Mouse (Mus musculus) left cerebral cortex, postnatal 4 days (tissue): Measurements from ENCODE around the gene Abca1. TPM values are rescaled to one million over a fixed set of nuclear protein-coding genes. Genes with fewer than 3 reads are reported as not detected.
A peak's percentile ranks its signal among the peaks of the same experiment; 100 is the strongest.

Source experiments
- DNase-seq: peaks from one replicate; pipeline ENCODE4 v3.0.0-alpha.2; 2022
- intact Hi-C: fragments of 180-260 bp; cut with DNase I; formaldehyde crosslinking; loops from one replicate; pipeline ENCODE4 v1.15.1; 2025
- total RNA-seq, 2 experiments: library from RNA; stranded (reverse); gene quantifications; 2 replicates each; pipeline ENCODE4 v1.2.3; 2021

The Abca1 gene
- 10 to 100 TPM; 34.3 to 34.8 TPM for total RNA-seq

DNA sequence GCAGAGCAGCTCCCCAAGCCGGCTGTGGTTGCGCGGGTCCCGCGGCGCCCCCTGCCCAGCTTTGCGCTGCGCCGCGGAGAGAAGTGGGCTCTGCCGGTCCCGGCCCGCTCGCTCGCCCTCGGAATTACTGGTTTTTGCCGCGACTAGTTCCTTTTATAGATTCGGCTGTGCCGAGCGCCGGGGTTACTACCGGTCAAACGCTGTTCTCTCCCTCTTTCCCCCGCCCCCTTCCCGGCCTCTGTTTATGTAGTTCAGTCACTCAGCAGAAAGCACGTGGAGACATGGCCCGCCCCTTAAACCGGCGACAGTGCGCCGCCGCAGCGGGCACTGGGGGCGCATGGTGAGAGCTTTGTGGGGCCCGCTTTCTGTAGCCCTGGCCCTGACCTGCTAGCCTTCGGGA, at the start of gene Abca1:
Gene Abca1, minus strand, starts transcription at position 129 of the 400 bp plus-strand sequence.
- intact Hi-C loops, result no loop called here
- DNase-seq, result peak; percentile 91

GRCm38 (mm10) chr4:53204482-53204881, 44.8 kb upstream of the Abca1 start:
- intact Hi-C loops, result no loop called here

DNA sequence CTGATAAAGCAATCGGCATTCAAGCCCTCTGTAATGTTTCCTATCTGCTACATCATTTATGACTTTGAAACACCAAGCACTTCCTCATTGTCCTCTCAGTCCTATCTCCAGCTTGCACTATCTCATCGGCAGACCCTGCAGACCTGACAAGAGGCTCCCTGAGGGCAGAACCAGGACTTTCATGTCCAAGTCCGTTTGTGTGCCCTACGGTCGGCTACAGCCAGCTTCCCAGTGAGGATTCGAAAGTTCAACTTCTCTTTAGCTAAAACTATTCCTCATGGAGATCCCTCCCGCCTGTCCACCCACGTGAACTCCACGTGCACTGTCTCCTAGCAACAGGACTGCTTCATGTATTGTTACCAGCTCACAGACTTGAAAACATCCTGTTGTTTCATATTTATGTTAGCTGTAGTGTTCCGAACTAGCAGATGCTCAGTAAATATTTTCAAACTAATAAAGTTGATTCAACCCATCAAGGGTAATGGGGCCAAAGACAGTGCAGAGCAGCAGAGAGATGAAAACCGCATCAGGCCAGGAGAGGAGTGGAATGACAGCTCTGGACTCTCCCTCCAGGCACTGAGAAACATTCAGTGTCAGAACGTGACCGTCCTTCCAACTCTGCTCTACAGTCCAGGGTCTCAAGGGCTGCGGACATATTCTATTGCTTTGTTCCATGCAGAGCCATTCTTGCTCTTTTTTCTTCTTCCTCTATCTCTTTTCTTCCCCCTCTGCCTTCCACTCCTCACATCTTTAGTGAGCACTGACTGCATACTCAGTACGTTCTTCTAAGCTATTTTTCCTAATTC, 44.1 kb upstream of the Abca1 start:
- intact Hi-C loops, result no loop called here
- no peak for DNase-seq

More at GRCm38 (mm10) chr4:53204482-53204881, 44.8 kb upstream of the Abca1 start:
- no peak for DNase-seq

- intact Hi-C loops, result no loop called here
- no peak for DNase-seq
These were observed 40.6 kb upstream of the Abca1 start for GRCm38 (mm10) chr4:53200276-53200675.

GRCm38 (mm10) chr4:53197842-53198241, 38.1 kb upstream of the Abca1 start:
- DNase-seq, result no peak
- intact Hi-C loops, result no loop called here

DNA sequence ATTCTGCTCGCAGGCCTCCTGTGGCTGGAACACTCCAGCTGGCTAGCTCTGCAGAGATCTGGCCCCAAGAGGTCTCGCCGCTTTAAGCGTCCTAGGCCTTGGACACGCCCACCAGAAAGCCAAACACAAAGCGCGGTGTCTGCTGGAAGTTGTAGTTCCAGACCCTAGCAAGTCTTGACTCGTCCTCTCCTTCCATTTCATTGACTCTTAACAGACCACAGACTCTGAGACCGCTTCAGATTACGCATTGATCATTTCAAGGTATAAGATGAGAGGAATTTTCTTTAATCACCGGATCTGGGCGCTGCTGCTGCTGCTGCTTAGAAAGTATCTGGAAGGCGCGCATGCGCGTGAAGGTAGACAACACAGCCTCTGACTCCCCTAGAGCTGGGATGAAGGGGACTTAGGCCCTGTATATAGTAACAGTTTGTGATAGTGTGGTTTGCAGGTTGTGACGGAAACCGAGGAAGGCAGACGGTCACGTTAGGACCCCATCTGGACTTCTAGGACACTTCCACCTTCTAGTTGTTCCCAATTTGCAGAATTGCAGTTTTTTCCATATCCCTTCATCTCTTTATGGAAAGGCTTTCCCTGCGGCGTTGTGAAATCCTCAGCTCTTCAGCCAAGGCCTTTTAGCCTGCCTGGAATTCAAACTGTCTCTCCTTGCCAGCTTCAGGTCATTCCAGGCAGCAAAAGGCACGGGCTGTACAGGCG, 36.5 kb upstream of the Abca1 start:
- peak; percentile 89 for DNase-seq
- intact Hi-C loops, result no loop called here

DNA sequence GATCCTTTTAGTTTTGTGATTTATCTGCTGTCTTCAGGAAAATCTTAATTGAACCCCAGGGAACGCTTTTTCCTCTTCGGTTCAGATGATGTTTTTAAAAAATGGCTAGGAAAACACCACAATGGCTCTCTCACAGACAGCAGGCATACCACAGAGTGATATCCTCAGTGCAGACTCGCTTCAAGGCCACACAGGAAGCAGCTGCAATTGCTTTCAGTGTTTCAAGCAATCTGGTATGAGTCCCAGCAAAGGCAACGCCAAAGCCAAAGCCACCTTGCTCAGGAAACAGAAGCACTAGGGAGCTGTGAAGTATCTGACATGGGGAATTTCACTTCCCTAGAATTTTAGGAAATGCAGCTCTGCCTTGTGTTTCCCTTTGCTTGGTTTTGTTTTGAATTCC, 27.4 kb upstream of the Abca1 start:
- intact Hi-C loops, result no loop called here
- no peak for DNase-seq

DNA sequence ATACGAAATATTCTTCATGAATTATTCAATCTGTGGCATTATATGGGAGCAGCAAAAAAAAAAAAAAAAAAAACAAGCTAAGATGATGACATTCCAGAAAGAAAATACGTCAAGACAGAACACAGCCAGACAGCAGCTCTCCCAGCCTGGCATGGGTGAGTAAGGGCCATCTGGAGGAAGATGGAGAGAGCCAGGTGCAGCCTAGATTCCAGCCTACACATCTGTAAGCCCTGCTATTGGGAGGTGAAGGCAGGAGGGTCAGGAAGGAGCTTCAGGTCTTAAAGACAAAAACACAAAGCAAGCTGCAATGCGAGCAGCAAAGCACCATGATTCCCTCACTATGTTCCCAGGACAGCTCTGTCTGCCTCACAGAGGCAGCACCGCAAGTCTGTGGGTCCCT, 26.9 kb upstream of the Abca1 start:
- intact Hi-C loops, result no loop called here
- no peak for DNase-seq

DNA sequence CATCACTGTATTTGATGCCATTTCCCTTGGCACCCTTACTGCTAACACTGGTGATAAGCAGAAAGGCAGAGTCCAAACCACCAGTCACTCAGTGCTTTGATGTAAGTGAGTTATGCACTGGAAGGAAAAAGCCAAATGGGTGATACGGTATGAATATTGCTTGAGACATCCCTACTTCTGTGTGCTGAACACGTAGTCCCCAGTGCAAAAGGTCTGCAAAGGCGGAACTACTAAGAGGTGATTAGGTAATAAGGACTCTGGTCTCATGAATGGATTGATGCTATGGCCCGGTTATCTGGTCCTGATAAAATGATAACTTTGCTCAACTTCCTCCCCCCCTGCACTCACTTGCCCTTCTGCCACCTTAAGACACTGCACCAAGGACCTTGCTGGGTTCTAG, 26.4 kb upstream of the Abca1 start:
- intact Hi-C loops, result no loop called here
- DNase-seq, result no peak

DNA sequence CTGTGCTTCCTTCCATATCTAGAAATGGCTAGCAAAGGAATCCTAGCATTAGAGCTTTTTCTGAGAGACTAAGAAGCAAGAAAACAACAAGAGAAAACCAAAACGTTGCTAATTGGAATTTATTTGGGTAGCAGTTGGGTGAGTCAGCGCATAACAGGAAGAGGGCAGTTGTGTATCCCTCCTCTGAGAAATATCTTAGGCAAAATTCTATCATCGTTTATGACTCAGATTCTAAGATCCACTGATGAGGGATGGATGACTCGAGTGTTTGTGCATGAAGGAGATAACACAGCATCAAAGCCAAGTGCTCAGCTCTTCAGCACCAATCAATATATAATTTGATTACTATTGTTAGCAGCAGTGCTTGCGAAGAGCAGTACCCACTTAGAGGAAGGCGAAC, 21.8 kb upstream of the Abca1 start:
- DNase-seq, result no peak
- intact Hi-C loops, result no loop called here

DNA sequence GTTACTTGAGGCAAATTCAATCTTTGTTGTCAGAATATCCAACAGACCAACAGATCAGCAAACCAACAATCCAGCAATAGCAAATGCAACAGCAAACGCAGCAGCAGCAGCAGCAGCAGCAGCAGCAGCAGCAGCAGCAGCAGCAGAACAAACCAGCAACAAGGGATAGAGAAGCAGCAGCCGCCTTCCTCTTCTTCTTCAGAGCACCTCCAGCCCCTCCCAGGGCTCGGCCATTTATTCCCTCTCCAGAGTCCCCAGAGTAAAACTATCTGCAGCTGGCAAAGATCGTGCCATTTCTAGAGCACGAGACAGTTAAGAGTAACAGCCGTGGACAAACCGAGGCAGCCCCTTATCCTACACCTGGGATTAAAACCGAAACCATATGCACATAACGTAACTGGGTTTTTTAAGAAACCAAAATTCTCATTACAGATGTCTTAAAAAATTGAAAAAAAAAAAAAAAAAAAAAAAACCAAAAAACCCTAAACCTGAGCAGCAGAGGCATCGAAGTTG, 19.7 kb upstream of the Abca1 start:
- no peak for DNase-seq
- intact Hi-C loops, result no loop called here

DNA sequence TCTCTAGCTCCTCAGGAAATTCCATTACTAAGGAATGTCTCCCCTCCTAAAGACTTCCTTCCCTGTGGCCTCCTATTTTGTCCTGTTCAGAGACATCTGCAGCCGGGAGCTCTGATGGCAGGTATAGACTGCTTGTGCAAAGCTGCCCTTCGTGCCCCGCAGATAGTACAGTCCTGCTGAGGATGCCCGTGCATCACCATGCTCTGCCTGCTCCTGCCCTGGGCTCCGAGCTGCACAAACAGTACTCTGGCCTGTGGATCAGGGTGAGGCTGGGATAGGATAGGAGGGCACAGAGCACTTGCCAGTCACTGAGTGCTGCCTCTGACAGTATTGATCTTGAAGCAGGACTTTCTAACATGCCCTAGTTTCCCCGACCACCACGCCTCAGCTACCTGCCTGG, 18.8 kb upstream of the Abca1 start:
- intact Hi-C loops, result no loop called here
- DNase-seq, result no peak

DNA sequence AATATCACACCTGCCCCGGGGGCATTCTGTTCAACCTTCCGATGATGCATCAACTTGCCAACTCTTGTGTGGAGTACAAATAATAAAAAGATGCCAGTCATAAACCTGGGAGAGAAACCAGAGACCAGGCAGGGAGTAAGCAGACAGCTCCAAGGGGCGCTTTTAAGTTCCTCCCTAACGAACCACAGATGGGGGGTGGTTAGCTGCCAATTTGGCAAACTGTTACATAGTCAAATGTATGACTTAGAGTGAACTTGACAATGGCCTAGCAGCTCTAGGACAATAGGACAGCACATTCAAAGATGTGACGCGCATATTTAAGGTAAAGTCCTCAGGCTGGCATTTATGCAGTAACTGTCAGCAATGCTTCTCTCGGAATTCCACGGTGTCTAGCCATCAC, 18.0 kb upstream of the Abca1 start:
- DNase-seq, result peak; percentile 60

GRCm38 (mm10) chr4:53174906-53175305, 15.2 kb upstream of the Abca1 start:
- intact Hi-C loops, result no loop called here
- no peak for DNase-seq

More for the DNA sequence above, 18.0 kb upstream of the Abca1 start:
- intact Hi-C loops, result no loop called here

DNA sequence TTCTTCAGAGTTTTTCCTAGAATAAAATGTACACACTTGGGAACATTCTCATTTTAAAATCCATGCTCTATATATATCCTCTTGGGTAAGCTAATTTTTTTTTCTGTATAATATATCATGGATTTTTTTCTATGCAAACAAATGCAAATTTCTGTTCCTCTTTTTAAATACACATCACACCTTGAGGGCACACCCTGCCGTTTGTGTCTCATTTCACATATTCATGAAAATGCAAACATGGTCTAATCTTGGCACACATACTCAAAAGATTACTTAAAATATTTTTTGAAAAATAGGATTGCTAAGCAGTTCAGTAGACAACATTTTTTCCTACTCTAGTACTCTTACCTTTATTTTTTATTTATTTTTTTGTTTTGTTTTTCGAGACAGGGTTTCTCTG, 10.7 kb upstream of the Abca1 start:
- DNase-seq, result no peak
- intact Hi-C loops, result no loop called here

DNA sequence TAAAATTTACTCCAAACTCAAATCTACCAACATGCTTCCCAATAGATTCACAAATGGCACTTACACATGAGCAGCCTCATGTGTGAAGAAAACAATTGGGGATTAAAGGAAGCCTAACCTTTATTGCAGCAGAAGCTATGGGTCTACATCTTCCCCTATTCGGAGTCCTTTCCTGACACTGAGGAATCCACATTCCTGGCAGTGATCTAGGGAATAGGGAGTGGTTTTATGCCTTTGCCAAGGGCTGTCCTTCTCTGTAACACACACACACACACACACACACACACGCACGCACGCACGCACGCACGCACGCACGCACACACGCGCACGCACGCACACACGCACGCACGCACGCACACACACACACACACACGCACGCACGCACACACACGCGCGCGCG, 5.5 kb upstream of the Abca1 start:
- DNase-seq, result no peak
- intact Hi-C loops, result no loop called here

DNA sequence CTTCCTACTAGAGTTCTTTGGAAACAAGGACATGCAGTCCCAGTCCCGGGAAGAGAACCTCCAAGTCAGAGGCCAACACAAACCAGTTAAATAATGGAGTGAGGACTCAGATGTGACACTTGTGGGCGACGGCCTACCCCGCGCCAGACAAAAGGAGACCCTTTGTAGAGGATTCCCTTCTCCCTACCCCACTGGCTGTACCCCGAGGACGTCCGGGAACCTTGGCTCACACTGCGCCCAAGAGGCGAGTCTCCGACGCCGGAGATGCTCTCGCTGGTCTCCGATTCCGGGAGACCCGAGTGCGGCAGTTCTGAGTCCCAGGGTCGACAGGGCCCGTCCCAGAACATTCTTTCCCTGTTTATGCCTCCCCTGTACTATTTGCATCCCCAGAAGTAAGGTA, 519 bp downstream of the Abca1 start:
- intact Hi-C loops, result no loop called here
- peak; percentile 22 for DNase-seq

- intact Hi-C loops, result no loop called here
These were observed 1.1 kb downstream of the Abca1 start for GRCm38 (mm10) chr4:53158634-53159033.

GRCm38 (mm10) chr4:53155471-53155870, 4.2 kb downstream of the Abca1 start:
- intact Hi-C loops, result no loop called here

More at GRCm38 (mm10) chr4:53158634-53159033, 1.1 kb downstream of the Abca1 start:
- DNase-seq, result peak; percentile 71

DNA sequence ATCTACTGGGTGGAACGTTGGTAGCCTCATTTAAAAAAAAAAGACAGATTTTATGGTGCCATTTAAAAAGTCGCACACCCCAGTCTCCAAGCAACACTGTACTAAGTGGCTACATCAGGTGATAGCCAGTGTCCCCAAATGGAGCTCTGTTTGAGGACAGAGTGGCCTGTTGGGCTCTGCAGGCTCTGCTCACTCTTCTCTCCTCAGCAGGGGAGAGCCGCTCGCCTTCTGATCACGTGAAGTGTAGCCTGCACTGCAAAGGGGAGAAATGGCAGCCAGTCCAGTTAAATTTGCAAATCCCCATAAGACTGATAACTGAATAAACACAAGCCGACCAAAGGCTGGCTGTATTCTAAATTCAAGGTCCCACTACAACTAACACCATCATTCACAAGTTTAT, 6.0 kb downstream of the Abca1 start:
- DNase-seq, result no peak
- intact Hi-C loops, result no loop called here

More at GRCm38 (mm10) chr4:53155471-53155870, 4.2 kb downstream of the Abca1 start:
- no peak for DNase-seq

GRCm38 (mm10) chr4:53153061-53153460, 6.6 kb downstream of the Abca1 start:
- intact Hi-C loops, result no loop called here
- DNase-seq, result no peak

GRCm38 (mm10) chr4:53152655-53153054, 7.0 kb downstream of the Abca1 start:
- DNase-seq, result no peak
- intact Hi-C loops, result no loop called here
